Mouse (Mus musculus): ENCODE data around the gene Gm17654. TPM values are rescaled to one million over a fixed set of nuclear protein-coding genes. Genes with fewer than 3 reads are reported as not detected.

Gm17654 gene
- total and polyA plus RNA-seq, 2 experiments from 2014 or later = not detected

Other genes with a start within 250 kb of the Gm17654 start
- not detected in 2 replicates for gene 1700001F09Rik, start 231.3 kb downstream of the Gm17654 start, total RNA-seq (2014; rRNA removed)
- not detected in 2 replicates for gene 1700001F09Rik, start 231.3 kb downstream of the Gm17654 start, polyA plus RNA-seq (2015; fragmentation: Nextera tagmentation; extraction: Ambion mirVana)
- not detected in 2 replicates for gene Gm8138, start 162.8 kb downstream of the Gm17654 start, total RNA-seq (2014; rRNA removed)
- gene Gm8138, start 162.8 kb downstream of the Gm17654 start, polyA plus RNA-seq (2015; fragmentation: Nextera tagmentation; extraction: Ambion mirVana) = not detected in 2 replicates
- gene Gm5799, start 35.6 kb downstream of the Gm17654 start, total RNA-seq (2014; rRNA removed) = not detected in 2 replicates
- not detected in 2 replicates for gene Gm5799, start 35.6 kb downstream of the Gm17654 start, polyA plus RNA-seq (2015; fragmentation: Nextera tagmentation; extraction: Ambion mirVana)
- not detected in 2 replicates for gene Gm10375, start 28.9 kb upstream of the Gm17654 start, total RNA-seq (2014; rRNA removed)
- gene Gm10375, start 28.9 kb upstream of the Gm17654 start, polyA plus RNA-seq (2015; fragmentation: Nextera tagmentation; extraction: Ambion mirVana) = not detected in 2 replicates
- gene Gm8165, start 98.1 kb upstream of the Gm17654 start, total RNA-seq (2014; rRNA removed) = not detected in 2 replicates
- not detected in 2 replicates for gene Gm8165, start 98.1 kb upstream of the Gm17654 start, polyA plus RNA-seq (2015; fragmentation: Nextera tagmentation; extraction: Ambion mirVana)
- not detected in 2 replicates for gene Gm7324, start 118.7 kb upstream of the Gm17654 start, total RNA-seq (2014; rRNA removed)
- gene Gm7324, start 118.7 kb upstream of the Gm17654 start, polyA plus RNA-seq (2015; fragmentation: Nextera tagmentation; extraction: Ambion mirVana) = 0.81 and 1.8 TPM in 2 replicates
- gene Gm16506, start 148.3 kb upstream of the Gm17654 start, total RNA-seq (2014; rRNA removed) = not detected in 2 replicates
- gene Gm16506, start 148.3 kb upstream of the Gm17654 start, polyA plus RNA-seq (2015; fragmentation: Nextera tagmentation; extraction: Ambion mirVana) = not detected in 2 replicates
- not detected in 2 replicates for gene Gm6526, start 168.7 kb upstream of the Gm17654 start, total RNA-seq (2014; rRNA removed)
- not detected in 2 replicates for gene Gm6526, start 168.7 kb upstream of the Gm17654 start, polyA plus RNA-seq (2015; fragmentation: Nextera tagmentation; extraction: Ambion mirVana)
- not detected in 2 replicates for gene Gm8180, start 205.6 kb upstream of the Gm17654 start, total RNA-seq (2014; rRNA removed)
- gene Gm8180, start 205.6 kb upstream of the Gm17654 start, polyA plus RNA-seq (2015; fragmentation: Nextera tagmentation; extraction: Ambion mirVana) = not detected in 2 replicates